Mouse (Mus musculus): ENCODE results near the gene 1810030O07Rik. TPM values are rescaled to one million over a fixed set of nuclear protein-coding genes. Genes with fewer than 3 reads are reported as not detected.
A peak's percentile ranks its signal among the peaks of the same experiment; 100 is the strongest.

The 1810030O07Rik gene
- polyA plus RNA-seq (2015; fragmentation: Nextera tagmentation; extraction: Ambion mirVana): 9.7 and 10.5 TPM in 2 replicates

GRCm38 (mm10) chrX:12673054-12673775 lies at the start of gene 1810030O07Rik:
TSS of gene 1810030O07Rik (minus strand) at chrX:12673668.
- Histone ChIP-seq H3K27me3 (ENCODE audit: control insufficient read depth, insufficient read depth, low read depth, low read length) (no peaks in the 10 kb centered on the region), H3K4me2 (ENCODE audit: low read depth, low read length) (peak within 1 kb of the TSS; percentile 61), H3K4me1 (ENCODE audit: control insufficient read depth, low read depth, low read length) (no peaks in the 10 kb centered on the region; the same call in 1 of the 2 replicates), H3K27ac (ENCODE audit: low read length) (peak within 1 kb of the TSS; percentile 87), H3K9ac (ENCODE audit: low read depth, low read length) (peak within 1 kb of the TSS; percentile 72), H3K36me3 (ENCODE audit: control insufficient read depth, insufficient read depth) (no peaks in the 10 kb centered on the region), H3K4me3 (ENCODE audit: low read depth, low read length) (peak within 1 kb of the TSS; percentile 77), H3K9me3 (replicated peaks; ENCODE audit: control insufficient read depth, low read length) (no peaks in the 10 kb centered on the region)
- 10% methylated on average over 42 of the region's 42 CpGs for WGBS (ENCODE audit: insufficient replicate concordance)
- peak; percentile 100 for ATAC-seq (ENCODE audit: low read depth)

GRCm38 (mm10) chrX:12716036-12716435 lies 42.6 kb upstream of the 1810030O07Rik start:
- ATAC-seq (ENCODE audit: low read depth): no peak
- H3K4me1 ChIP-seq (ENCODE audit: control insufficient read depth, low read depth, low read length): no peaks in the 10 kb centered on the region
- no peak overlapping the region for H3K27ac ChIP-seq (ENCODE audit: low read length)
- peaks cover 3% of the 10 kb centered on the region; the same call in 1 of the 2 replicates for H3K36me3 ChIP-seq (ENCODE audit: control insufficient read depth, insufficient read depth)
- no peak overlapping the region for H3K4me2 ChIP-seq (ENCODE audit: low read depth, low read length)
- H3K4me3 ChIP-seq (ENCODE audit: low read depth, low read length): no peak overlapping the region
- no peaks in the 10 kb centered on the region for H3K9me3 ChIP-seq (replicated peaks; ENCODE audit: control insufficient read depth, low read length)
- 75% methylated on average over 4 of the region's 4 CpGs for WGBS (ENCODE audit: insufficient replicate concordance)
- H3K9ac ChIP-seq (ENCODE audit: low read depth, low read length): no peak overlapping the region
- H3K27me3 ChIP-seq (ENCODE audit: control insufficient read depth, insufficient read depth, low read depth, low read length): no peaks in the 10 kb centered on the region

GRCm38 (mm10) chrX:12713796-12714195 lies 40.3 kb upstream of the 1810030O07Rik start:
- H3K9ac ChIP-seq (ENCODE audit: low read depth, low read length): no peak overlapping the region
- WGBS (ENCODE audit: insufficient replicate concordance): 84% methylated on average over 7 of the region's 7 CpGs
- no peaks in the 10 kb centered on the region for H3K4me1 ChIP-seq (ENCODE audit: control insufficient read depth, low read depth, low read length)
- H3K4me3 ChIP-seq (ENCODE audit: low read depth, low read length): no peak overlapping the region
- no peaks in the 10 kb centered on the region for H3K9me3 ChIP-seq (replicated peaks; ENCODE audit: control insufficient read depth, low read length)
- H3K4me2 ChIP-seq (ENCODE audit: low read depth, low read length): no peak overlapping the region
- no peak for ATAC-seq (ENCODE audit: low read depth)
- H3K36me3 ChIP-seq (ENCODE audit: control insufficient read depth, insufficient read depth): no peaks in the 10 kb centered on the region; the same call in 1 of the 2 replicates
- H3K27ac ChIP-seq (ENCODE audit: low read length): no peak overlapping the region
- H3K27me3 ChIP-seq (ENCODE audit: control insufficient read depth, insufficient read depth, low read depth, low read length): no peaks in the 10 kb centered on the region

- Histone ChIP-seq H3K36me3 (ENCODE audit: control insufficient read depth, insufficient read depth) (0 out of 2 replicates have a peak, but pooled peaks cover 4% of the 10 kb centered on the region), H3K9me3 (replicated peaks; ENCODE audit: control insufficient read depth, low read length) (no peaks in the 10 kb centered on the region), H3K27me3 (ENCODE audit: control insufficient read depth, insufficient read depth, low read depth, low read length) (no peaks in the 10 kb centered on the region), H3K9ac (ENCODE audit: low read depth, low read length) (no peak overlapping the region), H3K4me3 (ENCODE audit: low read depth, low read length) (no peak overlapping the region), H3K4me2 (ENCODE audit: low read depth, low read length) (no peak overlapping the region), H3K4me1 (ENCODE audit: control insufficient read depth, low read depth, low read length) (no peaks in the 10 kb centered on the region), H3K27ac (ENCODE audit: low read length) (no peak overlapping the region)
- ATAC-seq (ENCODE audit: low read depth): no peak
- 71% methylated on average over 8 of the region's 8 CpGs for WGBS (ENCODE audit: insufficient replicate concordance)
Measured at GRCm38 (mm10) chrX:12686910-12687309, 13.4 kb upstream of the 1810030O07Rik start.

- Histone ChIP-seq H3K27ac (ENCODE audit: low read length) (no peak overlapping the region), H3K36me3 (ENCODE audit: control insufficient read depth, insufficient read depth) (0 out of 2 replicates have a peak, but pooled peaks cover 4% of the 10 kb centered on the region), H3K4me2 (ENCODE audit: low read depth, low read length) (no peak overlapping the region), H3K9ac (ENCODE audit: low read depth, low read length) (no peak overlapping the region), H3K4me1 (ENCODE audit: control insufficient read depth, low read depth, low read length) (no peaks in the 10 kb centered on the region), H3K9me3 (replicated peaks; ENCODE audit: control insufficient read depth, low read length) (no peaks in the 10 kb centered on the region), H3K4me3 (ENCODE audit: low read depth, low read length) (no peak overlapping the region), H3K27me3 (ENCODE audit: control insufficient read depth, insufficient read depth, low read depth, low read length) (no peaks in the 10 kb centered on the region)
- no peak for ATAC-seq (ENCODE audit: low read depth)
Measured at GRCm38 (mm10) chrX:12686071-12686470, 12.6 kb upstream of the 1810030O07Rik start.

- WGBS (ENCODE audit: insufficient replicate concordance): 28% methylated on average over 6 of the region's 6 CpGs
- H3K4me2 ChIP-seq (ENCODE audit: low read depth, low read length): no peak overlapping the region
- no peak overlapping the region for H3K27ac ChIP-seq (ENCODE audit: low read length)
- no peak overlapping the region for H3K4me3 ChIP-seq (ENCODE audit: low read depth, low read length)
- H3K9ac ChIP-seq (ENCODE audit: low read depth, low read length): no peak overlapping the region
- H3K36me3 ChIP-seq (ENCODE audit: control insufficient read depth, insufficient read depth): no peaks in the 10 kb centered on the region
- H3K4me1 ChIP-seq (ENCODE audit: control insufficient read depth, low read depth, low read length): no peaks in the 10 kb centered on the region
- no peaks in the 10 kb centered on the region for H3K27me3 ChIP-seq (ENCODE audit: control insufficient read depth, insufficient read depth, low read depth, low read length)
- ATAC-seq (ENCODE audit: low read depth): no peak
- no peaks in the 10 kb centered on the region for H3K9me3 ChIP-seq (replicated peaks; ENCODE audit: control insufficient read depth, low read length)
Measured at GRCm38 (mm10) chrX:12677396-12677795, 3.9 kb upstream of the 1810030O07Rik start.

- Histone ChIP-seq H3K36me3 (ENCODE audit: control insufficient read depth, insufficient read depth) (peaks cover 5% of the 10 kb centered on the region), H3K4me1 (ENCODE audit: control insufficient read depth, low read depth, low read length) (no peaks in the 10 kb centered on the region), H3K27ac (ENCODE audit: low read length) (no peak overlapping the region), H3K9me3 (replicated peaks; ENCODE audit: control insufficient read depth, low read length) (no peaks in the 10 kb centered on the region), H3K4me3 (ENCODE audit: low read depth, low read length) (no peak overlapping the region), H3K27me3 (ENCODE audit: control insufficient read depth, insufficient read depth, low read depth, low read length) (no peaks in the 10 kb centered on the region), H3K9ac (ENCODE audit: low read depth, low read length) (no peak overlapping the region), H3K4me2 (ENCODE audit: low read depth, low read length) (no peak overlapping the region)
- WGBS (ENCODE audit: insufficient replicate concordance): 58% methylated on average over 2 of the region's 2 CpGs
- no peak for ATAC-seq (ENCODE audit: low read depth)
Measured at GRCm38 (mm10) chrX:12653879-12654278, 19.6 kb downstream of the 1810030O07Rik start.

GRCm38 (mm10) chrX:12651906-12652305 lies 21.6 kb downstream of the 1810030O07Rik start:
- Histone ChIP-seq H3K36me3 (ENCODE audit: control insufficient read depth, insufficient read depth) (peaks cover under 1% of the 10 kb centered on the region), H3K27me3 (ENCODE audit: control insufficient read depth, insufficient read depth, low read depth, low read length) (no peaks in the 10 kb centered on the region), H3K9ac (ENCODE audit: low read depth, low read length) (no peak overlapping the region), H3K4me3 (ENCODE audit: low read depth, low read length) (no peak overlapping the region), H3K9me3 (replicated peaks; ENCODE audit: control insufficient read depth, low read length) (no peaks in the 10 kb centered on the region), H3K27ac (ENCODE audit: low read length) (no peak overlapping the region), H3K4me1 (ENCODE audit: control insufficient read depth, low read depth, low read length) (no peaks in the 10 kb centered on the region), H3K4me2 (ENCODE audit: low read depth, low read length) (no peak overlapping the region)
- WGBS (ENCODE audit: insufficient replicate concordance): 80% methylated on average over 16 of the region's 16 CpGs
- ATAC-seq (ENCODE audit: low read depth): no peak

- 55% methylated on average over 12 of the region's 12 CpGs for WGBS (ENCODE audit: insufficient replicate concordance)
- Histone ChIP-seq H3K27me3 (ENCODE audit: control insufficient read depth, insufficient read depth, low read depth, low read length) (no peaks in the 10 kb centered on the region), H3K9ac (ENCODE audit: low read depth, low read length) (no peak overlapping the region), H3K9me3 (replicated peaks; ENCODE audit: control insufficient read depth, low read length) (no peaks in the 10 kb centered on the region), H3K27ac (ENCODE audit: low read length) (no peak overlapping the region), H3K4me1 (ENCODE audit: control insufficient read depth, low read depth, low read length) (no peaks in the 10 kb centered on the region), H3K4me2 (ENCODE audit: low read depth, low read length) (no peak overlapping the region), H3K36me3 (ENCODE audit: control insufficient read depth, insufficient read depth) (no peaks in the 10 kb centered on the region), H3K4me3 (ENCODE audit: low read depth, low read length) (no peak overlapping the region)
- ATAC-seq (ENCODE audit: low read depth): no peak
Measured at GRCm38 (mm10) chrX:12645531-12646304, 27.8 kb downstream of the 1810030O07Rik start.

Measured in liver, embryonic 16.5 days (tissue).